Mouse (Mus musculus) liver, embryonic 13.5 days (tissue): ENCODE data around the gene Dpp7. TPM values are rescaled to one million over a fixed set of nuclear protein-coding genes. Genes with fewer than 3 reads are reported as not detected.

Source experiments
- ATAC-seq: fragments of 200-750 bp; cut with Nextera tagmentation; 2 replicates; pipeline ENCODE4 v1.8.0; 2017; ENCODE audit warnings: low read depth, mild to moderate bottlenecking, moderate number of reproducible peaks, moderate library complexity
- DNase-seq: peaks from one replicate; pipeline ENCODE4 v3.0.0; 2022
- H3K27ac ChIP-seq: fragments of 300-500 bp; sonication (generic); 2 replicates; pipeline ENCODE4 v1.5.1; 2015; ENCODE audit warnings: moderate library complexity, mild to moderate bottlenecking, inconsistent platforms
- H3K27me3 ChIP-seq: fragments of 300-500 bp; sonication (generic); 2 replicates; pipeline ENCODE4 v1.6.1; 2015; ENCODE audit warnings: mild to moderate bottlenecking, inconsistent platforms
- H3K36me3 ChIP-seq: fragments of 300-500 bp; sonication (generic); 2 replicates; pipeline ENCODE4 v1.6.1; 2015; ENCODE audit warnings: mild to moderate bottlenecking, inconsistent platforms
- H3K4me1 ChIP-seq: fragments of 300-500 bp; sonication (generic); replicated peaks from 2 replicates; pipeline ENCODE4 v1.6.1; 2015; ENCODE audit warnings: inconsistent platforms
- H3K4me2 ChIP-seq: fragments of 300-500 bp; sonication (generic); 2 replicates; pipeline ENCODE4 v1.6.1; 2015; ENCODE audit warnings: inconsistent platforms, mild to moderate bottlenecking, moderate library complexity
- H3K4me3 ChIP-seq: fragments of 300-500 bp; sonication (generic); replicated peaks from 2 replicates; pipeline ENCODE4 v1.5.1; 2015; ENCODE audit warnings: mild to moderate bottlenecking, inconsistent platforms
- H3K9ac ChIP-seq: fragments of 300-500 bp; sonication (generic); 2 replicates; pipeline ENCODE4 v1.6.1; 2015; ENCODE audit warnings: mild to moderate bottlenecking, inconsistent platforms
- H3K9me3 ChIP-seq: fragments of 300-500 bp; sonication (generic); replicated peaks from 2 replicates; pipeline ENCODE4 v1.6.1; 2016; ENCODE audit warnings: inconsistent platforms
- WGBS: fragments of 180-500 bp; shearing (Covaris S2); methylation state at CpG from one replicate; pipeline ENCODE4 v1.1.7; 2015; ENCODE audit not compliant: insufficient replicate concordance; 5-methylcytosine and 5-hydroxymethylcytosine counted together
- polyA plus RNA-seq: library from polyadenylated mRNA; unstranded; fragments of >200 nt; fragmentation: Nextera tagmentation; extraction: Ambion mirVana; gene quantifications from 2 replicates; pipeline ENCODE4 v1.2.1, GENCODE M21; 2015

Gene Dpp7
- polyA plus RNA-seq, 1 experiment from 2014 or later = 9.0 TPM

- ATAC-seq (no peak), DNase-seq (no peak)
- Histone ChIP-seq H3K4me3 (no peak overlapping the region), H3K9me3 (no peaks in the 10 kb centered on the region), H3K4me2 (no peak overlapping the region), H3K4me1 (peaks cover 3% of the 10 kb centered on the region), H3K27me3 (peaks cover 99% of the 10 kb centered on the region), H3K27ac (no peak overlapping the region), H3K9ac (no peak overlapping the region), H3K36me3 (no peaks in the 10 kb centered on the region)
- WGBS = 41% methylated on average over 10 of the region's 10 CpGs
Observed at GRCm38 (mm10) chr2:25310180-25310579, 46.0 kb downstream of the Dpp7 start.

GRCm38 (mm10) chr2:25305587-25306359 lies 50.4 kb downstream of the Dpp7 start:
- Histone ChIP-seq H3K4me1 (peaks cover 12% of the 10 kb centered on the region), H3K4me2 (peak overlapping the region; percentile 68), H3K4me3 (peak overlapping the region; percentile 48; the same call in 1 of the 2 replicates), H3K27ac (no peak overlapping the region), H3K9me3 (no peaks in the 10 kb centered on the region), H3K36me3 (no peaks in the 10 kb centered on the region), H3K9ac (no peak overlapping the region), H3K27me3 (peaks cover 85% of the 10 kb centered on the region)
- DNase-seq (no peak), ATAC-seq (no peak)
- 43% methylated on average over 14 of the region's 14 CpGs for WGBS

GRCm38 (mm10) chr2:25304657-25305541 lies 51.3 kb downstream of the Dpp7 start:
- peak overlapping the region; percentile 48 for H3K4me3 ChIP-seq
- WGBS = 2% methylated on average over 44 of the region's 45 CpGs
- H3K4me2 ChIP-seq = peak overlapping the region; percentile 68
- H3K9ac ChIP-seq = no peak overlapping the region; the same call in 1 of the 2 replicates
- peaks cover 77% of the 10 kb centered on the region for H3K27me3 ChIP-seq
- no peaks in the 10 kb centered on the region for H3K9me3 ChIP-seq
- peaks cover 12% of the 10 kb centered on the region for H3K4me1 ChIP-seq
- no peak overlapping the region for H3K27ac ChIP-seq
- no peaks in the 10 kb centered on the region for H3K36me3 ChIP-seq
- DNase-seq (no peak), ATAC-seq (peak; percentile 29; the same call in 1 of the 2 replicates)

GRCm38 (mm10) chr2:25303931-25304656 lies 52.1 kb downstream of the Dpp7 start:
- 53% methylated on average over 7 of the region's 7 CpGs for WGBS
- H3K9ac ChIP-seq = no peak overlapping the region
- peak overlapping the region; percentile 68 for H3K4me2 ChIP-seq
- H3K4me1 ChIP-seq = peaks cover 12% of the 10 kb centered on the region
- H3K4me3 ChIP-seq = no peak overlapping the region
- H3K27me3 ChIP-seq = peaks cover 68% of the 10 kb centered on the region
- ATAC-seq (no peak), DNase-seq (no peak)
- H3K36me3 ChIP-seq = no peaks in the 10 kb centered on the region
- H3K9me3 ChIP-seq = no peaks in the 10 kb centered on the region
- H3K27ac ChIP-seq = no peak overlapping the region

DNA sequence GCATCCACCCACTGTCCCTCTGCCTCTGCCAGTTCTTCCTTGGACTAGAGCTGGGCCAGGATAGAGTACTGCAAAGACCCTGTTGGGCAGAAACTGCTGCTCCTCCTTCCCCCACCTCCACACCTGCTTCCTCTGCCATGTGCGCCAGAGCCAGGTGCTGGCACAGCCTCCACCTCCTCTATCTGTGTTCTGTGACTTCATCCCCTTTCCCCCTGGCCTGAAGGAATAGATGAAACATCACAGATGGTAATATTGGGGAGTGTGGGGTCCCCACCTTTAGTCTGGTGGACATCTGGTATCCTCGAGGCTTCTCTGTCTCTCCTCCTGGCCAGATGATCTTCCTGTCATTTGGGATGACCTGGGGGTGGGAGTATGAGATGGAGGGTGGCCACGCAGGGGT lies 52.7 kb downstream of the Dpp7 start:
- peaks cover 64% of the 10 kb centered on the region for H3K27me3 ChIP-seq
- DNase-seq (no peak), ATAC-seq (no peak)
- no peak overlapping the region for H3K9ac ChIP-seq
- H3K4me3 ChIP-seq = no peak overlapping the region
- no peaks in the 10 kb centered on the region for H3K36me3 ChIP-seq
- peaks cover 12% of the 10 kb centered on the region for H3K4me1 ChIP-seq
- no peak overlapping the region for H3K27ac ChIP-seq
- no peaks in the 10 kb centered on the region for H3K9me3 ChIP-seq
- H3K4me2 ChIP-seq = no peak overlapping the region
- 42% methylated on average over 3 of the region's 3 CpGs for WGBS

Other genes with a start within 250 kb of the Dpp7 start
- 2.5 and 2.6 TPM in 2 replicates for gene Nrarp, start 175.6 kb downstream of the Dpp7 start, polyA plus RNA-seq
- 5.5 and 6.0 TPM in 2 replicates for gene Tor4a, start 159.5 kb downstream of the Dpp7 start, polyA plus RNA-seq
- gene Nelfb, start 144.9 kb downstream of the Dpp7 start, polyA plus RNA-seq = 42.8 and 43.3 TPM in 2 replicates
- not detected in 2 replicates for gene Stpg3, start 141.7 kb downstream of the Dpp7 start, polyA plus RNA-seq
- gene Fam166a, start 137.6 kb downstream of the Dpp7 start, polyA plus RNA-seq = not detected in 2 replicates
- gene Tubb4b, start 131.7 kb downstream of the Dpp7 start, polyA plus RNA-seq = 835 and 850 TPM in 2 replicates
- gene Slc34a3, start 122.0 kb downstream of the Dpp7 start, polyA plus RNA-seq = not detected in 2 replicates
- not detected in 2 replicates for gene Rnf224, start 119.6 kb downstream of the Dpp7 start, polyA plus RNA-seq
- 0.60 and 0.74 TPM in 2 replicates for gene Rnf208, start 114.1 kb downstream of the Dpp7 start, polyA plus RNA-seq
- not detected in 2 replicates for gene Cysrt1, start 113.9 kb downstream of the Dpp7 start, polyA plus RNA-seq
- gene AL732309.1, start 109.5 kb downstream of the Dpp7 start, polyA plus RNA-seq = 2.1 and 2.7 TPM in 2 replicates
- 13.5 and 14.7 TPM in 2 replicates for gene Tmem203, start 100.9 kb downstream of the Dpp7 start, polyA plus RNA-seq
- gene Tprn, start 93.7 kb downstream of the Dpp7 start, polyA plus RNA-seq = 5.6 and 6.1 TPM in 2 replicates
- gene Ssna1, start 83.9 kb downstream of the Dpp7 start, polyA plus RNA-seq = 158 and 162 TPM in 2 replicates
- gene Anapc2, start 83.9 kb downstream of the Dpp7 start, polyA plus RNA-seq = 50.5 and 51.0 TPM in 2 replicates
- gene Tmem210, start 68.2 kb downstream of the Dpp7 start, polyA plus RNA-seq = not detected in 2 replicates
- not detected in 2 replicates for gene Lrrc26, start 66.4 kb downstream of the Dpp7 start, polyA plus RNA-seq
- 0.12 and 0.41 TPM in 2 replicates for gene Grin1, start 37.2 kb downstream of the Dpp7 start, polyA plus RNA-seq
- gene Man1b1, start 24.0 kb downstream of the Dpp7 start, polyA plus RNA-seq = 18.8 and 27.1 TPM in 2 replicates
- gene Uap1l1, start 9.3 kb upstream of the Dpp7 start, polyA plus RNA-seq = 13.4 and 16.1 TPM in 2 replicates
- gene Sapcd2, start 16.0 kb upstream of the Dpp7 start, polyA plus RNA-seq = 30.0 and 30.6 TPM in 2 replicates
- gene Entpd2, start 39.5 kb upstream of the Dpp7 start, polyA plus RNA-seq = 0.40 and 0.41 TPM in 2 replicates
- 4.2 and 5.1 TPM in 2 replicates for gene Npdc1, start 43.0 kb upstream of the Dpp7 start, polyA plus RNA-seq
- gene Fut7, start 66.9 kb upstream of the Dpp7 start, polyA plus RNA-seq = 0.56 and 0.97 TPM in 2 replicates
- gene Abca2, start 72.3 kb upstream of the Dpp7 start, polyA plus RNA-seq = 1.4 and 1.6 TPM in 2 replicates
- 0.21 and 0.25 TPM in 2 replicates for gene Clic3, start 100.5 kb upstream of the Dpp7 start, polyA plus RNA-seq
- 7.2 and 7.7 TPM in 2 replicates for gene Paxx, start 104.7 kb upstream of the Dpp7 start, polyA plus RNA-seq
- 0.38 TPM in 1 of 2 replicates, not detected in the other for gene Ptgds, start 113.7 kb upstream of the Dpp7 start, polyA plus RNA-seq
- not detected in 2 replicates for gene Lcn12, start 137.6 kb upstream of the Dpp7 start, polyA plus RNA-seq
- 27.9 and 31.1 TPM in 2 replicates for gene Fbxw5, start 144.4 kb upstream of the Dpp7 start, polyA plus RNA-seq
- gene C8g, start 145.4 kb upstream of the Dpp7 start, polyA plus RNA-seq = 25.8 and 26.8 TPM in 2 replicates
- 16.6 and 18.7 TPM in 2 replicates for gene Traf2, start 190.6 kb upstream of the Dpp7 start, polyA plus RNA-seq
- gene Edf1, start 201.5 kb upstream of the Dpp7 start, polyA plus RNA-seq = 275 and 306 TPM in 2 replicates
- 1.6 and 2.7 TPM in 2 replicates for gene Mamdc4, start 218.5 kb upstream of the Dpp7 start, polyA plus RNA-seq
- 50.2 and 50.3 TPM in 2 replicates for gene Phpt1, start 218.9 kb upstream of the Dpp7 start, polyA plus RNA-seq
- gene Ajm1, start 225.4 kb upstream of the Dpp7 start, polyA plus RNA-seq = 0.02 TPM in 1 of 2 replicates, not detected in the other